Mouse (Mus musculus) adrenal gland, adult 2 months (tissue): ENCODE data around the gene Hbs1l. TPM values are rescaled to one million over a fixed set of nuclear protein-coding genes. Genes with fewer than 3 reads are reported as not detected.
A peak's percentile ranks its signal among the peaks of the same experiment; 100 is the strongest.

ENCODE experiments used
- DNase-seq: peaks from one replicate; pipeline ENCODE4 v3.0.0; 2021
- long read RNA-seq: library from polyadenylated mRNA; stranded (forward); transcript quantifications from one replicate; pipeline ENCODE4 v2.0.0, GENCODE M21; 2021
- polyA plus RNA-seq: library from polyadenylated mRNA; depleted of rRNA; stranded (reverse); fragments of >200 nt; gene quantifications from 2 replicates; pipeline ENCODE4 v1.2.3, GENCODE M21; 2012; rRNA removed
- total RNA-seq, 2 experiments: library from RNA; stranded (reverse); gene quantifications; 2 replicates each; pipeline ENCODE4 v1.2.3; 2021

Gene Hbs1l
- total RNA-seq (10 to 100 TPM; 62.9 to 75.6 TPM), polyA plus RNA-seq (5.6 and 7.4 TPM in 2 replicates)
- long read RNA-seq, transcript Hbs1l-209 (18 exons, 2,733 nt): major isoform, 54 of 78 reads
- long read RNA-seq, transcript Hbs1l-201 (18 exons, 2,793 nt): minor isoform, 5 of 78 reads
- long read RNA-seq, partial matches to known transcripts: 4 of 78 reads
- long read RNA-seq, other reads (novel, unspliced or antisense): 11 of 78 reads

GRCm38 (mm10) chr10:21295759-21296621, at the start of gene Hbs1l:
Gene Hbs1l (plus strand): TSS chr10:21295979.
- peak; percentile 95 for DNase-seq

GRCm38 (mm10) chr10:21248556-21248955, 47.2 kb upstream of the Hbs1l start:
- DNase-seq: no peak

GRCm38 (mm10) chr10:21251881-21252534, 43.8 kb upstream of the Hbs1l start:
- DNase-seq: peak; percentile 77

GRCm38 (mm10) chr10:21252800-21253199, 43.0 kb upstream of the Hbs1l start:
- no peak for DNase-seq

GRCm38 (mm10) chr10:21254266-21255140, 41.3 kb upstream of the Hbs1l start:
- no peak for DNase-seq

GRCm38 (mm10) chr10:21257244-21257643, 38.5 kb upstream of the Hbs1l start:
- DNase-seq: no peak

- DNase-seq: no peak
Measured at GRCm38 (mm10) chr10:21259649-21260048, 36.1 kb upstream of the Hbs1l start.

GRCm38 (mm10) chr10:21265188-21265587, 30.6 kb upstream of the Hbs1l start:
- DNase-seq: no peak

GRCm38 (mm10) chr10:21267452-21267851, 28.3 kb upstream of the Hbs1l start:
- DNase-seq: no peak

- no peak for DNase-seq
Measured at GRCm38 (mm10) chr10:21268786-21269410, 26.9 kb upstream of the Hbs1l start.

GRCm38 (mm10) chr10:21269920-21270319, 25.9 kb upstream of the Hbs1l start:
- no peak for DNase-seq

GRCm38 (mm10) chr10:21270905-21271304, 24.9 kb upstream of the Hbs1l start:
- DNase-seq: no peak

- no peak for DNase-seq
Measured at GRCm38 (mm10) chr10:21271310-21271709, 24.5 kb upstream of the Hbs1l start.

GRCm38 (mm10) chr10:21271785-21272184, 24.0 kb upstream of the Hbs1l start:
- no peak for DNase-seq

- no peak for DNase-seq
Measured at GRCm38 (mm10) chr10:21287243-21288127, 8.3 kb upstream of the Hbs1l start.

- no peak for DNase-seq
Measured at GRCm38 (mm10) chr10:21291228-21291627, 4.6 kb upstream of the Hbs1l start.

- DNase-seq: no peak
Measured at GRCm38 (mm10) chr10:21294217-21294616, 1.6 kb upstream of the Hbs1l start.

GRCm38 (mm10) chr10:21295397-21295758, 401 bp upstream of the Hbs1l start:
- no peak for DNase-seq

GRCm38 (mm10) chr10:21298972-21299371, 3.2 kb downstream of the Hbs1l start:
- no peak for DNase-seq

GRCm38 (mm10) chr10:21301822-21302221, 6.0 kb downstream of the Hbs1l start:
- DNase-seq: no peak
